Mouse (Mus musculus) frontal cortex, adult 2 months (tissue): ENCODE data around the gene Zbtb18. TPM values are rescaled to one million over a fixed set of nuclear protein-coding genes. Genes with fewer than 3 reads are reported as not detected.

Experiments used
- DNase-seq, 2 experiments: peaks; one replicate each; pipeline ENCODE4 v3.0.0; 2022; ENCODE audit warnings: low spot score in 1 of 2; ENCODE audit errors: extremely low spot score in 1 of 2
- polyA plus RNA-seq: library from polyadenylated mRNA; depleted of rRNA; stranded (reverse); fragments of >200 nt; gene quantifications from 2 replicates; pipeline ENCODE4 v1.2.3, GENCODE M21; 2012; rRNA removed

The Zbtb18 gene
- polyA plus RNA-seq, 1 experiment: 77.6 TPM

DNA sequence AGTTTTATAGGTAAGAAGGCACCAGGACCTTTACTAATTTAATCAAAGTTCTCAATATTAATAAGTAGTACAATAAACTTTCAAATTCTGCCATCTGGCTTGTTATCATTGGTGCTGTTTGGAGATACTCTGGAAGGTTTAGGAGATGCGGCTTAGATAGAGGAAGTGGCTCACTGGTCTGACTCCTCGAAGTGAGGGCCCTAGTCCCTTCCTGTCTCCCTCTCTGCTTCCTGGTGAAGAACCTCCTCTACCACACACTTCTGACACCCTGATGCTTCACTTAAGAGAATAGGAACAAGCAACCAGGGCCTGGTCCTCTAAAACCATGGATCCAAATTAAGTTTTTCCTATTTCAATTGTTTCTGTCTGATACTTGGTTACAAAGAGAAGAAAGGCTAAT is 36.4 kb downstream of the Zbtb18 start:
- no peak for DNase-seq

DNA sequence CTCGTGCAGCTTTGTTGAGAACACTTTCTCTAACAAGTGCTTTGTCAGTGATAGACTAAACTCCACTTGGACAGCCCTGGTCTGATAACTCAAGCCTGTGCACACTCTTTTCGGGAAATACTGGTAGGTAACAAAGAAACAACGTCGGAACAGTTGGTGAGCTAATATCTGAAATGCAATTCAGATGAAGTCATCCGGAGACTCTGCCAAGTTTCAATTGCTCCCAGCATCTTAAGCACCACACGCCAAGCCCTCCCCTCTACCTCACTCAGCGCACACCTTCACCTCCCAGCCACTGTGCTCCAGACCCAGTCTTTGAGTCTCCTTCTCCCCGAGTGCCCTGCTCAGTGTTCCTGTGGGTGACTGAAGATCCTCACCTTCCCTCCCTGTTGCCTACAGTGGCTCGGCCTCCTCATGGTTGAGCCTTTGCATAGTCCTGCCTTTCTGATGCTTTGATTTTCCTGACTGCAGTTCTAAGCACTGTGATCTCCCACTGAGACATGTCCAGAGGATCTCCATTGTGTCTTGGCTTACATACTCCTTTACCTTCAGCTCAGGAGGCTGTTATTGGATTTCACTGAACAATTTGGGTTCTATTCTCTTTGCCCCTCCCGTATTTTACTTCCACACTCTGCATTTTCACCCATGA is 37.3 kb downstream of the Zbtb18 start:
- DNase-seq: no peak

DNA sequence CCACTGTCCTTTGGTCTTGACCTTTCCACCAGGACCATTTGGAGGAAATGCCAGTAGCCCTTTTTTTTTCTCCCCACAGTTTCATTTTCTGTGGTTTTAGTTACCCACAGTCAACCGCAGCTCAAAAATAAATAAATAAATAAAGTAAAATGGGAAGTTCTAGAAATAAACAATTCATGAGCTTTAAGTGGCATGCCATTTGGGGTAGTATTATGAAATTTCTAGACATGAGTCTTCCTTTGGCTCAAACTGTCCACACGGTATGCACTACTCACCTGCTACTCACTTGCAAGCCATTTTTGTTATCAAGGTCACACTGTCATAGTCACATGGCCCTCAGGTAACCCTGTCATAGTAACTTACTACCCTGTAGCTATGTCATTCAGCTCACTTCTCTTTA is 41.5 kb downstream of the Zbtb18 start:
- DNase-seq: no peak

DNA sequence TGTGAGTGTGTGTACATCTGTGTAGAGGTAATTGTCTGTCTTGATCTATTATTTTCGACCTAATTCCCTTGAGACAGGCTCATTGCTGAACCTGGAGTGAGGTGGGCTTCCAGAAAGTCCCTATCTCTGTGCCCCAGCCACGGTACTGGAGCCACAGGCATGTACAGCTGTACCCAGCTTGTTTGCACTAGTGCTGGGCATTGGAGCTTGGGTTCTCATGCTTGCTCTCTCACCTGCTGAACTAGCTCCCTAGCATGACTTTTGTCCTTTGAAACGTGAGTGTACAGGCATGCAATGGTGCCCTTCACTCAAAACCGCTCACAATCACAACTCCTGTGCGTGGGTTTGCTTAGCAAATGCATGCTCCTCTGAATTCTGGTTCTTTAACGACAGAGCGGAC is 42.1 kb downstream of the Zbtb18 start:
- no peak for DNase-seq

DNA sequence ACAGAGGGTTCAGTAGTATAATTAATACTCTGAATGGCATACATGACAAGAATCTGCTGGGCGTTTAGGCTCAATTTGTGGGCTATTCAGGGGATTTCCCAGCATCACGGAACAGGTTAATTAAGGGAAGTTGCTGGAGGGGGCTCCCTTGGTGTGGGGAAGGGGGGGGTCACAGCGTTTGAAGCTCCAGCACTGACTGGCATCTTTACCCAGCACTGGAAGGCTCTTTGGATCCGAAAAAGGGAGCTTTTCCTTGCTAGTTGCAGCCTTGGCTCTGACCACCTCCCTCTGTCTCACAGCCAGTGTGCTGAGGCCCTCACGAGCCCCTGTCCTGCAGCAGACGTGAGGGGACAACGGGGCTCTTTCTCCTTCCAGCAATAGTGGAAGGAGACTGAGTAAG is 42.5 kb downstream of the Zbtb18 start:
- no peak for DNase-seq

DNA sequence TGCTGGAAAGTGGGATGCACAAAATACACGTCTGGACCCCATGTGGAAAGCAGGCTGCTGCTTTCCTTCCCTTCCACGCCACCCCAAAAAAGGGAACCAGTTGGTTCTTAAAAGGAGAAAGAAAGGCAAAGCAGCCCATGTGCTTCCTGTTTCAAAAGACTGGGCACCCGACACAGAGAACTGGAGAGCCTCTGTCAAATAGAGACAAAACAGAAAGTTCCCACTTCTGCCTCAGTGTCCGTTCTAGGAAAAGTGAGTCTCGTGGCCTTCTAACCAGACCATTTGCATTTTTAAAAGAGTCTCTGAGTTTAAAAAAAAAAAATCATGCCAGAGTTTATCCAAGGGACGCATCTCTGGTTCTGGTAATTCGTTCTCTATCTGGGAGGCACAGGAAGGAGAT is 47.7 kb downstream of the Zbtb18 start:
- no peak for DNase-seq

DNA sequence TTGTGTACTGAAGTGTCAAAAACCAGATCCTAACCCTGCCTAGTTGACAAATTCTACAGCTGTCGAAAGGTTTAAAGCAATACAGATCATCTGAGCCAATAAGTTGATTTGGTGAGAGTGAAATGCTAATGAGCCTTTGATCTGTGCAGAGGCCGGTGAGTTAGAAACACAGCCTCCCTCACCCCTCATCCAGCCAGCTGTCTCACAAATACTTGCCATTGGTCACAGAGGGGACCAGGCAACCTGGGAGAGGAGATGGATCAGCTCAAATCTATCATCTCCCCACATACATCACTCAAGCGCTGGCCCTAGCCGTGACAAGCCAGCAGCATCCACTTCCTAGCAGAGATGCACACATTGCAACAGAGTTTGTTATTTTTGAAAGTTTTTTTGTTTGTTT is 48.7 kb downstream of the Zbtb18 start:
- DNase-seq: no peak

DNA sequence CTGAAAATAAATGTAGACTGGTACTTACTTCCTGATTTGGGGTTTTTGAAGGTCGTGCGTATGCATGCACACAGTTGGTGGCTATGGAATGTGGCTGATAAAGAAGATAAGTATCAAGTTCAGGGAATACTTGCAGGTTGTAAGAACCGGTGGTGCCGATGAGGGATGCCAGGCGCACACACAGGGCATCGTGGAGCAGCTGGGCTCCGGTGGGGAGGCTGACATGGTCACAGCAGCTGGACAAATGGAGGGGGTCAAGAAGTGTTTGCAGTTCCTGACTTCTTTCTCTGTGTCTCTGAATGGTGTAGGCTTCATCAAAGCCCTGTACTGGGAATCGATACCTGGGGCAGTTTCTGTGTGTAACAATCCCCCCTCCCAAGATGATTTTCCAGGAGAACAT is 49.1 kb downstream of the Zbtb18 start:
- DNase-seq: no peak

DNA sequence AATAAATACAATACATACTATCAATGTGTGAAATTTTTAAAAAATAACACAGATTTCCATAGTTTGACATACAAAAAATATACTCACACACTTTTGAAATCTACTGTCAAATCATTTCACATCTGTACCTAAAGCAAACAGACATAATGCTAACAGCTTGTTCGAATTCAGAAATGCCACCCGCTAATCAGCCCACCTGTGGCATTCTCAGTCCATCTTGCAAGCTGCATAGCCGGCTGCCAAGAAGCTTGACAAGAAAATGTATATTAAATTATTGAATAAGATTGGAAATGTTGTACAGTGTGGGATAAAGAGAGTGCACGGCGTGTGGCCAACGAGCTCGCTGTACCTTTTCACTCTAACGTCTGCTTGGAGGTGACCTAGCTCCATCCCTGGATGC is 52.2 kb downstream of the Zbtb18 start:
- DNase-seq: no peak

DNA sequence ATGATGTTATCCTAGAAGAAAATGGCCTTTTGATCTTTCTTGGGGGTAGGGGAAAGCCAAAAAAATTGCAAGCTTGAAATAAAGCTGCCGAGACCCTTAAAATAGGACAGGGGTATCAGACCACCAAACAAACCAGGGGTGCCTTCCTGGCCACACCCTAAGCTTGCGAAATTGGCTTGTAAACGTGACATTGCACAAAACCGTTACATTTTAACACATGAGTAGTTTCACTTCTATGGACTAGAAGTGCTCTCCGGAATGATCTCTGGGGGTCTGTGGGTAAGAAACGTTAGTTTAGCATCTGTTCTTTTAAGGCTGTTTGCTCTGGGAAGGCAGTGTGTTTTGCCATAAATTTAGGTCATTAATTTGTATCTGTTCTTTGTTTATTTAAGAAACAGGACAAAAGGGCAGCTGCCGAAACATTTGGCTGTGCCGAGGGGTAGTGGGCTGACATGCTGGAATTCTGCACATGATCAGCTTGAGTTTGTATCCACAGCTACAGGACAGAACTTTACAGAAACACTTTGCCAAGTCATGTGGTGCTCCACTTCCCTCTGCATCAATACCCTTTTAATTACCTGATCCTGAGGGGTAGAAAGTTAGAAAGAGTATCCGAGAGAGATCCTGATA is 52.9 kb downstream of the Zbtb18 start:
- no peak for DNase-seq

Other genes starting within 250 kb of the Zbtb18 start
- gene Akt3, start 184.1 kb upstream of the Zbtb18 start, polyA plus RNA-seq: 44.3 and 47.3 TPM in 2 replicates